19 mouse cellular contexts compared by ENCODE assay signal in the genomic region with DNA sequence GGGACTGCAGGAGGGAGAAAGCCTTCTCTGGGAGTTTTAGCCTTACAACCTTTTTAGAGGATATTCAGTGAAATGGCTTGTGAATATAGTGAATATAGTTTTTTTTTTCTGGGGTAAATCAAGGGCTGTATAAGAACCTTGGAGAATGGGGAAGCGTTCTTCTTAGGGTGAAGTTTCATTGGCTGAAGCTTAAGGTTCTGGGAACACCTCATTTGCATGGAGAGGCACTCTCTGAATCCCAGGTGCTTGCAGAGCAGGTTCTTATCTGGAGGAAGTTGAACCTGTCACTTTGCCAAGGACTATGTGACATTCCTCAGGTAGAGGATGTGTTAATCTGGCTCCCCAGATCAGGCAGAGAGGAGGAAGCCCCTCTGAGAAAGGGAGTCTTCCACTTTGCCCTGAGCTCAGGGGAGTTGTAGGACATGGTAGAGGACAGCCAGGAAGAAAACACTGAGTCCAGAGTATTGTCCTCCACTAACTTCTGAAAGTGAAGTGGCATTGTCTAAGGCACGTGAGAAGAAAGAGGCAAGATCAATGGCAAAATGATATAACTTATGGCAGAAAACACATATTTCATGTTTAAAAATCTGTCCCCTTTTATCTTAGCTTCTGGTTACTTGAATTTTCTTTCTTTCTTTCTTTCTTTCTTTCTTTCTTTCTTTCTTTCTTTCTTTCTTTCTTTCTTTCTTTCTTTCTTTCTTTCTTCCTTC.
"Had no signal": no experiment of that assay in that cellular context is flagged by ENCODE, and none has a peak within 500 bp of the region (broad histone marks: within the 10 kb centered on the region; RNA-seq: fewer than 3 reads in every experiment).

No protein-coding gene starts in this region.

- H3K9me3 ChIP-seq: liver, embryonic 13.5 days; liver, embryonic 15.5 days; midbrain, embryonic 10.5 days; midbrain, embryonic 12.5 days; neural tube, embryonic 13.5 days; neural tube, embryonic 15.5 days had no signal

- H3K27ac ChIP-seq: liver, embryonic 13.5 days; liver, embryonic 15.5 days; midbrain, embryonic 10.5 days; midbrain, embryonic 12.5 days; neural tube, embryonic 13.5 days; neural tube, embryonic 15.5 days had no signal

- H3K27me3 ChIP-seq: liver, embryonic 13.5 days; liver, embryonic 15.5 days; midbrain, embryonic 12.5 days; neural tube, embryonic 13.5 days; neural tube, embryonic 15.5 days had no signal

- H3K36me3 ChIP-seq: liver, embryonic 13.5 days; liver, embryonic 15.5 days; midbrain, embryonic 10.5 days; midbrain, embryonic 12.5 days; neural tube, embryonic 13.5 days; neural tube, embryonic 15.5 days had no signal

- H3K4me2 ChIP-seq: liver, embryonic 13.5 days; liver, embryonic 15.5 days; lung, embryonic 14.5 days; midbrain, embryonic 12.5 days; neural tube, embryonic 13.5 days; neural tube, embryonic 15.5 days had no signal

- DNase-seq: liver, embryonic 13.5 days; liver, postnatal 0 days; lung, embryonic 14.5 days; lung, postnatal 10 days; lung, postnatal 4 days; midbrain, embryonic 14.5 days; retina, postnatal 1 day; right cerebral cortex, adult 18-20 months; right cerebral cortex, postnatal 25 days; right cerebral cortex, postnatal 4 days; thymus, adult 18-20 months; thymus, postnatal 14 days; thymus, postnatal 36 days had no signal

- H3K4me3 ChIP-seq: liver, embryonic 13.5 days; liver, embryonic 15.5 days; midbrain, embryonic 10.5 days; midbrain, embryonic 12.5 days; myocyte; neural tube, embryonic 13.5 days; neural tube, embryonic 15.5 days had no signal

- H3K9ac ChIP-seq: liver, embryonic 13.5 days; liver, embryonic 15.5 days; liver, postnatal 0 days; lung, embryonic 14.5 days; midbrain, embryonic 12.5 days; neural tube, embryonic 13.5 days; neural tube, embryonic 15.5 days had no signal

- H3K4me1 ChIP-seq: liver, embryonic 13.5 days; liver, embryonic 15.5 days; midbrain, embryonic 10.5 days; midbrain, embryonic 12.5 days; neural tube, embryonic 13.5 days; neural tube, embryonic 15.5 days had no signal
